Mouse (Mus musculus): ENCODE results near the gene Dusp7.

GRCm38 (mm10) chr9:106416826-106417225 is 48.4 kb downstream of the Dusp7 start:
- TF ChIP-seq CTCF (IDR thresholded peaks at IDR 0.05; ENCODE audit: low read depth, low read length) (no peak), TAL1 (conservative IDR thresholded peaks at IDR 0.05; ENCODE audit: low read depth, low read length) (no peak), GATA1 (IDR thresholded peaks at IDR 0.05; ENCODE audit: borderline replicate concordance, low read length) (no peak), POLR2AphosphoS5 (IDR thresholded peaks at IDR 0.05; ENCODE audit: insufficient replicate concordance, low read depth, low read length) (no peak), GATA2 (IDR thresholded peaks at IDR 0.05; ENCODE audit: borderline replicate concordance, low read depth, low read length) (no peak)

Data from G1E (cell line).